Mouse (Mus musculus) bone marrow macrophage, adult 2 months (primary cell): ENCODE results near the gene Mr1.

ENCODE experiments used
- CTCF ChIP-seq: IDR thresholded peaks from 2 replicates; pipeline ENCODE4 v1.5.1; 2012; ENCODE audit warnings: low read depth, mild to moderate bottlenecking, low read length, moderate library complexity
- POLR2A ChIP-seq: IDR thresholded peaks from 2 replicates; pipeline ENCODE4 v1.6.1; 2012; ENCODE audit warnings: mild to moderate bottlenecking, low read depth, low read length, borderline replicate concordance

GRCm38 (mm10) chr1:155127429-155127934 lies 19.1 kb downstream of the Mr1 start:
- TF ChIP-seq CTCF (no peak), POLR2A (no peak)
